Comparison of ENCODE assay signal across 16 mouse cellular contexts in genomic region chr12:111562276-111562814, GRCm38 (mm10). TPM values are rescaled to one million over a fixed set of nuclear protein-coding genes. Genes with fewer than 3 reads are reported as not detected.
DNase-seq lines count a peak whose midpoint lies in the region; ATAC-seq and TF ChIP-seq lines count a peak whose summit lies in the region.
"Had no signal": no experiment of that assay in that cellular context is flagged by ENCODE, and none has a peak within 500 bp of the region (broad histone marks: within the 10 kb centered on the region; RNA-seq: fewer than 3 reads in every experiment).

No protein-coding gene starts in this region.

- TF ChIP-seq CTCF in left cerebral cortex, adult 2 months (IDR thresholded peaks at IDR 0.05) = no peak
- TF ChIP-seq CTCF in lung, postnatal 0 days (IDR thresholded peaks at IDR 0.05) = no peak

- H3K36me3 ChIP-seq in heart, embryonic 14.5 days (ENCODE audit: control insufficient read depth, insufficient read depth, low read length) = no peaks in the 10 kb centered on the region
- H3K36me3 ChIP-seq in lung, postnatal 0 days (ENCODE audit: insufficient read depth, low read length) = no peaks in the 10 kb centered on the region
- H3K36me3 ChIP-seq in limb, embryonic 15.5 days = no peaks in the 10 kb centered on the region
- H3K36me3 ChIP-seq: embryonic facial prominence, embryonic 13.5 days; hindbrain, embryonic 15.5 days had no signal

- no peak overlapping the region for H3K4me3 ChIP-seq in heart, embryonic 14.5 days (ENCODE audit: control insufficient read depth in 1 of 2, insufficient read depth in 1 of 2, low read depth in 1 of 2, low read length in 2 of 2)
- H3K4me3 ChIP-seq in left cerebral cortex, adult 2 months = no peak overlapping the region
- no peak overlapping the region for H3K4me3 ChIP-seq in lung, postnatal 0 days (ENCODE audit: low read depth, low read length)
- H3K4me3 ChIP-seq in limb, embryonic 15.5 days = no peak overlapping the region
- H3K4me3 ChIP-seq: embryonic facial prominence, embryonic 13.5 days; hindbrain, embryonic 15.5 days had no signal

- peak; percentile 56; the same call in 1 of the 2 replicates for ATAC-seq in heart, embryonic 14.5 days (ENCODE audit: insufficient number of reproducible peaks, insufficient read depth, low FRiP score, low read depth)
- peak; percentile 81 for ATAC-seq in lung, postnatal 0 days
- ATAC-seq in limb, embryonic 15.5 days (ENCODE audit: insufficient number of reproducible peaks, low FRiP score, low TSS enrichment, low read depth) = no peak
- ATAC-seq: forebrain, postnatal 0 days; intestine, postnatal 0 days had no signal

- peaks cover 14 to 22% of the 10 kb centered on the region in 2 experiments for H3K4me1 ChIP-seq in heart, embryonic 14.5 days (ENCODE audit: control insufficient read depth in 2 of 2, insufficient read depth in 2 of 2, low read length in 2 of 2)
- H3K4me1 ChIP-seq in lung, postnatal 0 days (ENCODE audit: insufficient read depth, low read depth, low read length) = no peaks in the 10 kb centered on the region
- H3K4me1 ChIP-seq in limb, embryonic 15.5 days = peaks cover 5% of the 10 kb centered on the region

- no peaks in the 10 kb centered on the region for H3K9me3 ChIP-seq in heart, embryonic 14.5 days (ENCODE audit: control insufficient read depth, low read length)
- H3K9me3 ChIP-seq in lung, postnatal 0 days (ENCODE audit: low read length) = no peaks in the 10 kb centered on the region
- H3K9me3 ChIP-seq in limb, embryonic 15.5 days = no peaks in the 10 kb centered on the region
- H3K9me3 ChIP-seq: embryonic facial prominence, embryonic 13.5 days; hindbrain, embryonic 15.5 days had no signal

- no peak for TF ChIP-seq EP300 in lung, postnatal 0 days (IDR thresholded peaks at IDR 0.05)

- DNase-seq in heart, postnatal 14 days = no peak
- DNase-seq in left cerebral cortex, adult 2 months (ENCODE audit: extremely low spot score in 1 of 2, low spot score in 2 of 2) = no peak
- no peak for DNase-seq in left cerebral cortex, adult 9 months (ENCODE audit: low spot score in 2 of 2)
- DNase-seq in lung, postnatal 0 days (ENCODE audit: low spot score) = no peak
- no peak for DNase-seq in lung, postnatal 25 days (ENCODE audit: low spot score)
- DNase-seq: adrenal gland, postnatal 25 days; cerebellum, adult 9-10 months; forebrain, postnatal 0 days; kidney, postnatal 4 days; lung, postnatal 14 days; thymus, postnatal 25 days had no signal

- H3K4me2 ChIP-seq in heart, embryonic 14.5 days (ENCODE audit: low read length) = peak overlapping the region; percentile 21; the same call in 1 of the 2 replicates
- H3K4me2 ChIP-seq in lung, postnatal 0 days (replicated peaks; ENCODE audit: low read depth, low read length) = no peak overlapping the region
- no peak overlapping the region for H3K4me2 ChIP-seq in limb, embryonic 15.5 days
- H3K4me2 ChIP-seq: embryonic facial prominence, embryonic 13.5 days; hindbrain, embryonic 15.5 days had no signal

- H3K9ac ChIP-seq in heart, embryonic 14.5 days (ENCODE audit: low read length) = peak overlapping the region; percentile 54
- no peak overlapping the region for H3K9ac ChIP-seq in lung, postnatal 0 days (replicated peaks; ENCODE audit: low read depth)
- H3K9ac ChIP-seq in limb, embryonic 15.5 days = no peak overlapping the region
- H3K9ac ChIP-seq: embryonic facial prominence, embryonic 13.5 days; forebrain, postnatal 0 days; hindbrain, embryonic 15.5 days had no signal

- peak overlapping the region; percentile 75 to 76 for H3K27ac ChIP-seq in heart, embryonic 14.5 days (replicated peaks in 1 of 2; ENCODE audit: control insufficient read depth in 1 of 2, insufficient read depth in 1 of 2, low read depth in 2 of 2, low read length in 2 of 2)
- H3K27ac ChIP-seq in left cerebral cortex, adult 2 months = peak overlapping the region; percentile 30; the same call in 1 of the 2 replicates
- 0 out of 2 replicates have a peak overlapping the region, but pooled peaks have one; percentile 0 for H3K27ac ChIP-seq in lung, postnatal 0 days (ENCODE audit: low read length)
- H3K27ac ChIP-seq in limb, embryonic 15.5 days = 0 out of 2 replicates have a peak overlapping the region, but pooled peaks have one; percentile 27
- H3K27ac ChIP-seq: embryonic facial prominence, embryonic 13.5 days; hindbrain, embryonic 15.5 days had no signal

- no peaks in the 10 kb centered on the region for H3K27me3 ChIP-seq in heart, embryonic 14.5 days (ENCODE audit: control insufficient read depth, insufficient read depth, low read length)
- no peaks in the 10 kb centered on the region for H3K27me3 ChIP-seq in lung, postnatal 0 days (replicated peaks; ENCODE audit: insufficient read depth, low read length)
- H3K27me3 ChIP-seq in limb, embryonic 15.5 days = no peaks in the 10 kb centered on the region
- H3K27me3 ChIP-seq: embryonic facial prominence, embryonic 13.5 days; hindbrain, embryonic 15.5 days had no signal

- WGBS in heart, embryonic 14.5 days = 22% methylated on average over 4 of the region's 4 CpGs
- WGBS in lung, postnatal 0 days = 39% methylated on average over 4 of the region's 4 CpGs
- 31% methylated on average over 4 of the region's 4 CpGs for WGBS in limb, embryonic 15.5 days

- intact Hi-C loops in heart, postnatal 14 days (cut with DNase I) = no loop called here
- intact Hi-C loops in left cerebral cortex, adult 2 months (cut with DNase I) = no loop called here

RNA-seq across cellular contexts. Expression of gene Mark3, which starts 12.0 kb away (rescaled TPM):
- polyA plus RNA-seq in heart, embryonic 14.5 days (2014; fragmentation: Nextera tagmentation; extraction: Ambion mirVana) = 50.6 and 50.8 TPM in 2 replicates
- total RNA-seq in heart, postnatal 14 days (2021) = 10 to 100 TPM; 65.2 to 72.1 TPM
- total RNA-seq in left cerebral cortex, adult 2 months (2021) = 100 to 1,000 TPM; 102 TPM
- polyA plus RNA-seq in lung, postnatal 0 days (2015; fragmentation: Nextera tagmentation; extraction: Ambion mirVana) = 25.8 and 26.0 TPM in 2 replicates
- 24.0 and 30.4 TPM in 2 replicates for polyA plus RNA-seq in limb, embryonic 15.5 days (2015; fragmentation: Nextera tagmentation; extraction: Ambion mirVana)

RNA-seq across cellular contexts. Expression of gene Eif5, which starts 24.5 kb away (rescaled TPM):
- 364 and 377 TPM in 2 replicates for polyA plus RNA-seq in heart, embryonic 14.5 days (2014; fragmentation: Nextera tagmentation; extraction: Ambion mirVana)
- 100 to 1,000 TPM; 155 to 167 TPM for total RNA-seq in heart, postnatal 14 days (2021)
- total RNA-seq in left cerebral cortex, adult 2 months (2021) = 100 to 1,000 TPM; 241 to 276 TPM
- polyA plus RNA-seq in lung, postnatal 0 days (2015; fragmentation: Nextera tagmentation; extraction: Ambion mirVana) = 412 and 458 TPM in 2 replicates
- 473 and 511 TPM in 2 replicates for polyA plus RNA-seq in limb, embryonic 15.5 days (2015; fragmentation: Nextera tagmentation; extraction: Ambion mirVana)

Comparison
In these comparisons a context has a peak if more than half of its experiments do, and no peak if none do; other contexts are left out.
1. H3K27ac ChIP-seq: peak in every context shown above with its lines; median percentile 76 in heart, embryonic 14.5 days; 30 in left cerebral cortex, adult 2 months; 27 in limb, embryonic 15.5 days; 0 in lung, postnatal 0 days.